Mouse (Mus musculus) liver, adult 2 months (tissue): ENCODE measurements at regions not wholly inside any gene's neighbourhood (a gene's known extent, or its start where the extent isn't known, plus 50 kb on each side); places are given as distances from the start of the nearest gene placed in this dataset.

Source experiments
- CTCF ChIP-seq: fragments of 200-500 bp; IDR thresholded peaks from 2 replicates; pipeline ENCODE4 v1.5.1; 2011; ENCODE audit warnings: low read depth, low read length, control low read depth
- POLR2A ChIP-seq: fragments of 200-500 bp; IDR thresholded peaks from 2 replicates; pipeline ENCODE4 v1.6.1; 2011; ENCODE audit warnings: low read length, control low read depth; ENCODE audit not compliant: insufficient read depth; ENCODE audit errors: extremely low read depth

DNA sequence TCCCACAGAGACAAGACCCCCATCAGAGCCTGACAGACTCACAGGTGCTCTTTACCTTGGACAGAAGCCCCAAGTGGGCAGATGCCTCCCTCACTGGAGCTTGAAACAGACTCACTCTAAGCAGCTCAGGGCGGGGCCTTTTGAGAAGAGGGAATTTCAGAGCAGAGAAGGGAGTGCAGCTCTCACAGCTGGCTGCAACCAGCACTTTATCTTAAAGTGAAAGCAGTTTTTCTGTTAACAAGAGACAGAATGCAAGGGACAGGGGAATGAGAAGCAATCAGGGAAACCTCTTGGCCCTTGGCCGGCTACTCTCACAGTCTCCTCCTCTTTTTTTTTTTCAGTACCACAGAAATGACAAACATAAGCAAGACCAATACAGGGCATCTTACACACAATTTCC is 56.2 kb upstream of the B3galnt1 start:
- TF ChIP-seq POLR2A (no peak), CTCF (no peak)
